Mouse (Mus musculus): ENCODE measurements around the gene Scyl1.

Gene Scyl1

GRCm38 (mm10) chr19:5803041-5803880, 32.0 kb upstream of the Scyl1 start:
- in situ Hi-C loops (cut with MboI, MseI): no loop called here

- in situ Hi-C loops (cut with MboI, MseI): no loop called here
Measured at GRCm38 (mm10) chr19:5802787-5803040, 31.5 kb upstream of the Scyl1 start.

GRCm38 (mm10) chr19:5802011-5802786, 31.0 kb upstream of the Scyl1 start:
- in situ Hi-C loops (cut with MboI, MseI): no loop called here

- in situ Hi-C loops (cut with MboI, MseI): no loop called here
Measured at GRCm38 (mm10) chr19:5801432-5801964, 30.3 kb upstream of the Scyl1 start.

- in situ Hi-C loops (cut with MboI, MseI): no loop called here
Measured at GRCm38 (mm10) chr19:5800632-5801431, 29.6 kb upstream of the Scyl1 start.

GRCm38 (mm10) chr19:5800350-5800631, 29.1 kb upstream of the Scyl1 start:
- in situ Hi-C loops (cut with MboI, MseI): no loop called here

GRCm38 (mm10) chr19:5799566-5800349, 28.5 kb upstream of the Scyl1 start:
- in situ Hi-C loops (cut with MboI, MseI): no loop called here

- in situ Hi-C loops (cut with MboI, MseI): no loop called here
Measured at GRCm38 (mm10) chr19:5798700-5799479, 27.7 kb upstream of the Scyl1 start.

- in situ Hi-C loops (cut with MboI, MseI): no loop called here
Measured at GRCm38 (mm10) chr19:5797381-5798111, 26.3 kb upstream of the Scyl1 start.

- in situ Hi-C loops (cut with MboI, MseI): no loop called here
Measured at GRCm38 (mm10) chr19:5796573-5797111, 25.4 kb upstream of the Scyl1 start.

GRCm38 (mm10) chr19:5795668-5796572, 24.7 kb upstream of the Scyl1 start:
- in situ Hi-C loops (cut with MboI, MseI): no loop called here

GRCm38 (mm10) chr19:5794771-5795576, 23.8 kb upstream of the Scyl1 start:
- in situ Hi-C loops (cut with MboI, MseI): loop anchor here (5.0 kb wide), 2 partner anchors 52 to 82 kb away; partner anchors contain the start of genes Frmd8 and Slc25a45

- in situ Hi-C loops (cut with MboI, MseI): loop anchor here (5.0 kb wide), 2 partner anchors 53 to 83 kb away; partner anchors contain the start of genes Frmd8 and Slc25a45
Measured at GRCm38 (mm10) chr19:5793917-5794770, 22.9 kb upstream of the Scyl1 start.

GRCm38 (mm10) chr19:5793116-5793515, 21.9 kb upstream of the Scyl1 start:
- in situ Hi-C loops (cut with MboI, MseI): loop anchor here (5.0 kb wide), 2 partner anchors 54 to 84 kb away; partner anchors contain the start of genes Frmd8 and Slc25a45

- in situ Hi-C loops (cut with MboI, MseI): loop anchor here (5.0 kb wide), 2 partner anchors 56 to 86 kb away; partner anchors contain the start of genes Frmd8 and Slc25a45
Measured at GRCm38 (mm10) chr19:5791329-5791728, 20.1 kb upstream of the Scyl1 start.

GRCm38 (mm10) chr19:5789066-5789465, 17.8 kb upstream of the Scyl1 start:
- in situ Hi-C loops (cut with MboI, MseI): no loop called here

Data from T-helper 1 cell (primary cell).